Mouse (Mus musculus) right cerebral cortex, adult 18-20 months (tissue): ENCODE data around the gene Nme3.

Experiments used
- DNase-seq: peaks from one replicate; pipeline ENCODE4 v3.0.0; 2022; ENCODE audit warnings: mixed read lengths

The Nme3 gene

GRCm38 (mm10) chr17:24896241-24896992 lies at the start of gene Nme3:
TSS of gene Nme3 (plus strand) at chr17:24896500.
- DNase-seq, result peak; percentile 75

- no peak for DNase-seq
These were observed 48.9 kb upstream of the Nme3 start for GRCm38 (mm10) chr17:24847386-24847785.

GRCm38 (mm10) chr17:24848600-24849031 lies 47.7 kb upstream of the Nme3 start:
- no peak for DNase-seq

GRCm38 (mm10) chr17:24849733-24850064 lies 46.6 kb upstream of the Nme3 start:
- DNase-seq, result no peak

GRCm38 (mm10) chr17:24850065-24850772 lies 46.1 kb upstream of the Nme3 start, which contains the start of gene Fahd1:
TSS of gene Fahd1 (minus strand) at chr17:24850364.
- DNase-seq, result peak; percentile 98

- DNase-seq, result no peak
These were observed 45.5 kb upstream of the Nme3 start for GRCm38 (mm10) chr17:24850773-24851127.

- no peak for DNase-seq
These were observed 44.7 kb upstream of the Nme3 start for GRCm38 (mm10) chr17:24851381-24852125.

GRCm38 (mm10) chr17:24855838-24856464 lies 40.3 kb upstream of the Nme3 start:
- no peak for DNase-seq

GRCm38 (mm10) chr17:24856589-24856988 lies 39.7 kb upstream of the Nme3 start:
- DNase-seq, result no peak

- no peak for DNase-seq
These were observed 38.3 kb upstream of the Nme3 start for GRCm38 (mm10) chr17:24857831-24858470.

- DNase-seq, result no peak
These were observed 37.3 kb upstream of the Nme3 start for GRCm38 (mm10) chr17:24858967-24859366.

GRCm38 (mm10) chr17:24860076-24860475 lies 36.2 kb upstream of the Nme3 start:
- no peak for DNase-seq

GRCm38 (mm10) chr17:24861785-24862184 lies 34.5 kb upstream of the Nme3 start:
- no peak for DNase-seq

GRCm38 (mm10) chr17:24865776-24866175 lies 30.5 kb upstream of the Nme3 start, which contains the start of gene Igfals:
TSS of gene Igfals (plus strand) at chr17:24865997.
- no peak for DNase-seq

GRCm38 (mm10) chr17:24867914-24868313 lies 28.4 kb upstream of the Nme3 start:
- peak; percentile 42 for DNase-seq

- DNase-seq, result no peak
These were observed 22.4 kb upstream of the Nme3 start for GRCm38 (mm10) chr17:24873695-24874404.

GRCm38 (mm10) chr17:24874405-24874745 lies 21.9 kb upstream of the Nme3 start:
- DNase-seq, result no peak

- no peak for DNase-seq
These were observed 21.3 kb upstream of the Nme3 start for GRCm38 (mm10) chr17:24874989-24875388.

- no peak for DNase-seq
These were observed 18.8 kb upstream of the Nme3 start for GRCm38 (mm10) chr17:24877336-24878116.

GRCm38 (mm10) chr17:24878117-24878397 lies 18.2 kb upstream of the Nme3 start:
- DNase-seq, result no peak

GRCm38 (mm10) chr17:24878531-24878930 lies 17.8 kb upstream of the Nme3 start:
- DNase-seq, result no peak
